18 mouse cellular contexts compared by ENCODE assay signal in genomic region chr3:59174426-59175154, GRCm38 (mm10). TPM values are rescaled to one million over a fixed set of nuclear protein-coding genes. Genes with fewer than 3 reads are reported as not detected.
A peak's percentile ranks its signal among the peaks of the same experiment; 100 is the strongest.
DNase-seq lines count a peak whose midpoint lies in the region; ATAC-seq lines count a peak whose summit lies in the region.
"Had no signal": no experiment of that assay in that cellular context is flagged by ENCODE, and none has a peak within 500 bp of the region (broad histone marks: within the 10 kb centered on the region; RNA-seq: fewer than 3 reads in every experiment).

No protein-coding gene starts in this region.

- peak; percentile 4 for DNase-seq in CD4-positive, CD25-positive, alpha-beta regulatory T cell, adult 2 months (ENCODE audit: low read depth, low spot score)
- peak; percentile 21 for DNase-seq in lung, postnatal 10 days
- DNase-seq in lung, adult 18-20 months = no peak
- peak; percentile 40 for DNase-seq in thymus, postnatal 25 days
- DNase-seq in urinary bladder, postnatal 4 days (ENCODE audit: low spot score in 2 of 2) = no peak
- no peak for DNase-seq in cerebellum, adult 9-10 months

- ATAC-seq in CD4-positive, CD25-positive, alpha-beta regulatory T cell, adult 4 months = no peak
- ATAC-seq in granulocyte monocyte progenitor cell, adult 5-6 weeks (replicated peaks; ENCODE audit: poor library complexity, severe bottlenecking) = peak; percentile 65

RNA-seq across cellular contexts. Expression of gene Gpr87, which starts 20.3 kb away (rescaled TPM):
- polyA plus RNA-seq in CD4-positive, CD25-positive, alpha-beta regulatory T cell, adult 4 months (2017; shearing (Covaris generic)) = not detected
- not detected in 2 replicates for total RNA-seq in granulocyte monocyte progenitor cell, adult 5-6 weeks (2014; fragmentation: Nextera tagmentation)
- total RNA-seq in granulocyte monocyte progenitor cell, adult 5-6 weeks (2017) = not detected in 2 replicates
- total RNA-seq: adrenal gland, adult 18-20 months; gastrocnemius, postnatal 14 days; heart, postnatal 25 days; left cerebral cortex, adult 2 months had no signal
- polyA plus RNA-seq: heart, embryonic 11.5 days; kidney, embryonic 15.5 days; macrophage; midbrain, embryonic 16.5 days; neural tube, embryonic 11.5 days had no signal

RNA-seq across cellular contexts. Expression of gene P2ry14, which starts 21.2 kb away (rescaled TPM):
- polyA plus RNA-seq in CD4-positive, CD25-positive, alpha-beta regulatory T cell, adult 4 months (2017; shearing (Covaris generic)) = 1 to 10 TPM; 4.8 to 5.2 TPM
- 7.4 and 8.6 TPM in 2 replicates for total RNA-seq in granulocyte monocyte progenitor cell, adult 5-6 weeks (2014; fragmentation: Nextera tagmentation)
- total RNA-seq in granulocyte monocyte progenitor cell, adult 5-6 weeks (2017) = 3.6 and 6.3 TPM in 2 replicates

RNA-seq across cellular contexts. Expression of gene P2ry13, which starts 36.1 kb away (rescaled TPM):
- polyA plus RNA-seq in CD4-positive, CD25-positive, alpha-beta regulatory T cell, adult 4 months (2017; shearing (Covaris generic)) = under 1 TPM; 0.67 to 0.71 TPM
- 0.30 and 0.47 TPM in 2 replicates for total RNA-seq in granulocyte monocyte progenitor cell, adult 5-6 weeks (2014; fragmentation: Nextera tagmentation)
- 0.05 TPM in 1 of 2 replicates, not detected in the other for total RNA-seq in granulocyte monocyte progenitor cell, adult 5-6 weeks (2017)
- total RNA-seq: ES-E14 had no signal

Comparison
In these comparisons a context has a peak if more than half of its experiments do, and no peak if none do; other contexts are left out.
1. DNase-seq: peak in CD4-positive, CD25-positive, alpha-beta regulatory T cell, adult 2 months (single experiment), lung, postnatal 10 days (single experiment) and thymus, postnatal 25 days (single experiment); none in lung, adult 18-20 months (0 of 2), urinary bladder, postnatal 4 days (0 of 2) and cerebellum, adult 9-10 months (single experiment).